Mouse (Mus musculus): ENCODE data around the gene Mapkapk3.

- TF ChIP-seq CHD2 (IDR thresholded peaks at IDR 0.05; ENCODE audit: low read length) (no peak), GABPA (IDR thresholded peaks at IDR 0.05; ENCODE audit: insufficient replicate concordance, low read depth, low read length) (no peak), POLR2A (IDR thresholded peaks at IDR 0.05; ENCODE audit: low read depth, low read length) (no peak), CTCF (conservative IDR thresholded peaks at IDR 0.05 in 1 of 2, IDR thresholded peaks at IDR 0.05 in 1 of 2; ENCODE audit: low read depth in 2 of 2, low read length in 2 of 2) (no peak), JUN (IDR thresholded peaks at IDR 0.05; ENCODE audit: insufficient read depth, low read depth, low read length) (no peak), BHLHE40 (IDR thresholded peaks at IDR 0.05; ENCODE audit: low read depth, low read length) (no peak), EP300 (IDR thresholded peaks at IDR 0.05; ENCODE audit: low read length) (no peak), ZNF384 (IDR thresholded peaks at IDR 0.05; ENCODE audit: low read depth, low read length) (no peak), USF1 (IDR thresholded peaks at IDR 0.05; ENCODE audit: low read depth, low read length) (no peak)
These were observed 32.9 kb upstream of the Mapkapk3 start for GRCm38 (mm10) chr9:107322461-107323050.
